Mouse (Mus musculus): ENCODE measurements around the gene Sos1.

DNA sequence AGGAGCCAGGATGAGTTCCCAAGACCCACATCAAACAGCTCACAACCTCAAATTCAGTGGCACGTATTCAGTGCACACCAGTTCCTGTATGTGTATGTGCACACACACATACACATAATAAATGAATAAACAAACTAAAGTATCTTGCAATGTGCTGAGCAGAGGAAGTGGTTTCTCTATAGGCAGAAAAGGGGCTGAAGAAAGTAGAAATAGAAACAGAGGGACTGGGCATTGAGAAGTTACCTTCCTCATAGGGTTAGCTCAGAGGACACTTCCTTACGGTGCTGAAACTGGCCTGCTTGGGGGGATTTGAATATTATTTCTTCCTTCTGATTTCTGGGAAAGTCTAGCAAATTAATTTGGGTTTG is 21.5 kb upstream of the Sos1 start:
- TF ChIP-seq CTCF (IDR thresholded peaks at IDR 0.05; ENCODE audit: borderline replicate concordance, insufficient read depth, low read length) (no peak), POLR2A (IDR thresholded peaks at IDR 0.05; ENCODE audit: low read depth, low read length) (no peak)
